Mouse (Mus musculus): ENCODE results near the gene Hsdl2.

Hsdl2 gene

GRCm38 (mm10) chr4:59625998-59626910 lies 44.9 kb downstream of the Hsdl2 start, which contains the start of gene E130308A19Rik:
E130308A19Rik (plus strand) TSS chr4:59626211.
- peak; percentile 85 for DNase-seq (ENCODE audit: low read depth, low spot score)

- no peak for DNase-seq (ENCODE audit: low read depth, low spot score)
Measured at GRCm38 (mm10) chr4:59628255-59628654, 46.9 kb downstream of the Hsdl2 start.

- no peak for DNase-seq (ENCODE audit: low read depth, low spot score)
Measured at GRCm38 (mm10) chr4:59629076-59629874, 47.9 kb downstream of the Hsdl2 start.

- no peak for DNase-seq (ENCODE audit: low read depth, low spot score)
Measured at GRCm38 (mm10) chr4:59630122-59630521, 48.8 kb downstream of the Hsdl2 start.

GRCm38 (mm10) chr4:59634532-59634931 lies 53.2 kb downstream of the Hsdl2 start:
- no peak for DNase-seq (ENCODE audit: low read depth, low spot score)

- no peak for DNase-seq (ENCODE audit: low read depth, low spot score)
Measured at GRCm38 (mm10) chr4:59639163-59639562, 57.8 kb downstream of the Hsdl2 start.

- DNase-seq (ENCODE audit: low read depth, low spot score) = no peak
Measured at GRCm38 (mm10) chr4:59640720-59641119, 59.4 kb downstream of the Hsdl2 start.

GRCm38 (mm10) chr4:59642039-59642438 lies 60.7 kb downstream of the Hsdl2 start:
- DNase-seq (ENCODE audit: low read depth, low spot score) = no peak

GRCm38 (mm10) chr4:59642657-59643056 lies 61.3 kb downstream of the Hsdl2 start:
- DNase-seq (ENCODE audit: low read depth, low spot score) = no peak

GRCm38 (mm10) chr4:59644431-59644830 lies 63.1 kb downstream of the Hsdl2 start:
- no peak for DNase-seq (ENCODE audit: low read depth, low spot score)

GRCm38 (mm10) chr4:59644992-59645391 lies 63.6 kb downstream of the Hsdl2 start:
- no peak for DNase-seq (ENCODE audit: low read depth, low spot score)

GRCm38 (mm10) chr4:59645610-59646009 lies 64.2 kb downstream of the Hsdl2 start:
- DNase-seq (ENCODE audit: low read depth, low spot score) = no peak

- no peak for DNase-seq (ENCODE audit: low read depth, low spot score)
Measured at GRCm38 (mm10) chr4:59646020-59646696, 64.8 kb downstream of the Hsdl2 start.

GRCm38 (mm10) chr4:59649119-59649518 lies 67.8 kb downstream of the Hsdl2 start:
- DNase-seq (ENCODE audit: low read depth, low spot score) = no peak

- DNase-seq (ENCODE audit: low read depth, low spot score) = no peak
Measured at GRCm38 (mm10) chr4:59652166-59652681, 70.9 kb downstream of the Hsdl2 start.

- no peak for DNase-seq (ENCODE audit: low read depth, low spot score)
Measured at GRCm38 (mm10) chr4:59656061-59656642, 74.8 kb downstream of the Hsdl2 start.

- no peak for DNase-seq (ENCODE audit: low read depth, low spot score)
Measured at GRCm38 (mm10) chr4:59662163-59662562, 80.8 kb downstream of the Hsdl2 start.

GRCm38 (mm10) chr4:59663451-59663850 lies 82.1 kb downstream of the Hsdl2 start:
- no peak for DNase-seq (ENCODE audit: low read depth, low spot score)

GRCm38 (mm10) chr4:59666550-59667317 lies 85.4 kb downstream of the Hsdl2 start:
- DNase-seq (ENCODE audit: low read depth, low spot score) = no peak

GRCm38 (mm10) chr4:59668050-59668449 lies 86.7 kb downstream of the Hsdl2 start:
- no peak for DNase-seq (ENCODE audit: low read depth, low spot score)
